Mouse (Mus musculus) 3134 (cell line): ENCODE results near the gene Slc38a6.

Source experiments
- DNase-seq: peaks from one replicate; pipeline ENCODE4 v3.0.0-alpha.2; 2011; ENCODE audit warnings: low spot score; ENCODE audit not compliant: insufficient read length; ENCODE audit errors: extremely low read depth

Gene Slc38a6

GRCm38 (mm10) chr12:73383179-73383510 lies 96.6 kb downstream of the Slc38a6 start:
- DNase-seq: peak; percentile 60

GRCm38 (mm10) chr12:73383861-73384260 lies 97.3 kb downstream of the Slc38a6 start:
- no peak for DNase-seq

GRCm38 (mm10) chr12:73384747-73385146 lies 98.2 kb downstream of the Slc38a6 start:
- no peak for DNase-seq

- no peak for DNase-seq
Observed at GRCm38 (mm10) chr12:73392507-73392906, 105.9 kb downstream of the Slc38a6 start.

GRCm38 (mm10) chr12:73393018-73393417 lies 106.4 kb downstream of the Slc38a6 start:
- no peak for DNase-seq

- DNase-seq: peak; percentile 20
Observed at GRCm38 (mm10) chr12:73393881-73394291, 107.3 kb downstream of the Slc38a6 start.

GRCm38 (mm10) chr12:73394571-73394970 lies 108.0 kb downstream of the Slc38a6 start:
- no peak for DNase-seq

- DNase-seq: peak; percentile 70
Observed at GRCm38 (mm10) chr12:73399426-73399825, 112.8 kb downstream of the Slc38a6 start.

- DNase-seq: no peak
Observed at GRCm38 (mm10) chr12:73400481-73401025, 114.0 kb downstream of the Slc38a6 start.

- no peak for DNase-seq
Observed at GRCm38 (mm10) chr12:73401520-73402130, 115.0 kb downstream of the Slc38a6 start.

GRCm38 (mm10) chr12:73402137-73402712 lies 115.6 kb downstream of the Slc38a6 start:
- no peak for DNase-seq

- no peak for DNase-seq
Observed at GRCm38 (mm10) chr12:73402851-73403665, 116.5 kb downstream of the Slc38a6 start.
